Mouse (Mus musculus) adrenal gland (tissue): Measurements from ENCODE around the gene Ppfibp1.

Experiments
- intact Hi-C: fragments of 180-260 bp; cut with DNase I; formaldehyde crosslinking; loops from one replicate; pipeline ENCODE4 v1.15.1; 2025

Gene Ppfibp1

DNA sequence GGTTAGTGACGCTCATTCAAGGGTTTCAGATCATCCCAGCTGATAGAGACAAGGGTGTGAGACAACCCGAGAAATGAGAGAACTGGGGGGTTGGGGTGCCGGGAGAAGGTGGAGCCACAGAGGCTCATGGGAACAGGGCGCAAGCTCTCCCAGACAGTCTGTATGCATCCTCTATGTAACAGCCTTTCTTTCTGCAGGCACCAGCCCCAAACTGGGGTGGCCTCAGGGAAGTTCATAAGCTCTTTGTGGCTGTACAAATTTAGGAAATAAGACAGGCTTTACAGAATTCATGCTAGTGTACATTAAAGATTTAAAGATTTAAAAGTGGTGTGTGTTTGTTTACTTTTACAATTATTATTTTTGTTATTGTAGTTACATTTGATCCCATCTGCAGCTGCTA, 8.0 kb upstream of the Ppfibp1 start:
- intact Hi-C loops, result no loop called here

DNA sequence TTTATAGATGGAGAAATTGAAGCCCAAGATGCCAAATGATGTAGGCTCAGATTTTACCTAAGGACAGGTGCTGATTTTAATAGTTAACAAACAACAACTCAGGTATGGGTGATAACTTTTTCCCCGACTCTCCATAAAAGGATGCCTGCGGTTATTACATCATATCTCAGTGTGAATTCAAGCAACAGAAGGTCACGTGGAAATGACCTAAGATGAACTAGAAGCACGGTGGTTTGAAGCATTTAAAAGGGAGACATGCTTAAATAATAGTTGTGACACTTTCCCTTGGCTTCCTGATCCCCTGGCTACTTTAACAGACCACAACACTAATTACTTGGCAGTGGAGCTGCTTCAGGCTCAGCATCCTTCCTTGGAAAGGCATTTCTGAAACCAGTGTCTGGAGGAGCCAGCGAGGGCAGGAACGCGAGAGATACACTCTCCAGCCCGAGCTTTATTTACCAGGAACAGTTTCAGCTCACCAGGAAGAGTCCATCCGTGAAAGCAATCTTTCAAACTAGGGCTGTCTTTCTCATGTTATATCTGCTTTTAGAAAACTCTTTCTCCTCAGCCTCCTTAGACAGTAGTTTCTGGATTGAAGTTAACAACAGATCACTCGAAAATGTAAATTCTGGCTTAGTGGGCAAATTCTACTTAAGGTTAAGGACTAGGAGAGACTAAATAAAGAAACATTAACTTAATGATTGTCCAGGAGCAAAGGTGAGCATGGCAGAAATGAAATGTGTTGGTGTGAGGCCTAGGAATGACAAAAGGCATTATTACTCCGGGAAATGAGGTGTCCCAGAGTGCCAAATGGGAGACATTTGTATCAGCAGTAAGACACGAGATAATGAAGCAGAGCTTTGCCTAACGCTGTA, 6.2 kb upstream of the Ppfibp1 start:
- intact Hi-C loops, result no loop called here

GRCm38 (mm10) chr6:146883426-146883825, 4.9 kb upstream of the Ppfibp1 start:
- intact Hi-C loops, result no loop called here

DNA sequence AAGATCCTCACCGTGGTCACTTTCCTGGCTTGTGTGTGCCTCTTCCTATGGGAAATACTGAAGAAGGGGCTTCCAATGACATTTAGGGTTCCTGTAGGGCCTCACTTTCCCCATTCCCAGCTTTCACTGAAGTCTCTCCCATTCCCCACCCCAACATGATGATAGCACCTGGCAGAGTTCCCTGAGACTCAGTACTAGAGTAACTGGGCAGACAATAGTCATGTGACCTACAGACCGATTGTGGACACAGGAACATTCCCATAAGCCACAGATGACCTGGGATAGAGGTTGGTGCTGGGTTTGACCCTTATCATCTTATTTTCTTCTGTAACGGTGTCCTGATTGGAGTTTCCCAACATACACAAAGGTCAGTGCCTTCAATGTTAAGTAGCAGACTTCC, 4.1 kb upstream of the Ppfibp1 start:
- intact Hi-C loops, result no loop called here

GRCm38 (mm10) chr6:146884851-146885250, 3.4 kb upstream of the Ppfibp1 start:
- intact Hi-C loops, result loop anchor here (5.0 kb wide), 1 partner anchor 38 kb away; no protein-coding TSS in a partner anchor

DNA sequence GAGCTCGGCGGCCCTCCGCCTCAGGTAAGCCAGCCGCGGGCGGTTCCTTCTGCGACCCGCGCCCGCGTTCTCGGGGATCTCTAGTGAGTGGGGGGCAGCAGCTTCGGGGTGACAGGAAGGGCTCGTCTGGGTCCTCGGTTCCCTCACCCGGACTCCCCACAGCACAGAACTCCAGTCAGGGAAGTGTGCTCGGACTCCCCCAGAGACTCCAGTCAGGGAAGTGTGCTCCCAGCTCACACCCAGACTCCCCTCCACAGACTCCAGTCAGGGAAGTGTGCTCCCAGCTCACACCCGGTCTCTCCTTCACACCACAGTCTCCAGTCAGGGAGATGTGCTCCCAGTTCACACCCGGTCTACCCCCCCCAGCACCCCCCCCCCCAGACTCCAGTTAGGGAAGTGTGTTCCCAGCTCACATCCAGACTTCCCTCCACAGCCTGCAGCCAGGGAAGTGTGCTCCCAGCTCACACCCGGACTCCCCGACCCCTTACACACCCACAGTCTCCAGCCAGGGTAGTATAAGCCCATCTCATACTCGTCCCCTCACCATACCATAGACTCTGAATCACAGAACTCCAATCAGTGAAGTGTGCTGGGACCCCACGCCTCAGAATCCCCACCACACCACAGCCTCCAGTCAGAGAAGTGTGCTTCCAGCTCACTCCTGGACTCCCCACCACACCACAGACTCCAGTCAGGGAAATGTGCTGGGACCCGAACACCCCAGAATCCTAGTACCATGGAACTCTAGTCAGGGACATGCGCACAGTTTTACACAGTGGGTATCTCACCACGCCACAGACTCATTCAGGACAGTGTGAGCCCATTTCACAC, 588 bp downstream of the Ppfibp1 start:
- intact Hi-C loops, result loop anchor here (5.0 kb wide), 1 partner anchor 42 kb away; no protein-coding TSS in a partner anchor

DNA sequence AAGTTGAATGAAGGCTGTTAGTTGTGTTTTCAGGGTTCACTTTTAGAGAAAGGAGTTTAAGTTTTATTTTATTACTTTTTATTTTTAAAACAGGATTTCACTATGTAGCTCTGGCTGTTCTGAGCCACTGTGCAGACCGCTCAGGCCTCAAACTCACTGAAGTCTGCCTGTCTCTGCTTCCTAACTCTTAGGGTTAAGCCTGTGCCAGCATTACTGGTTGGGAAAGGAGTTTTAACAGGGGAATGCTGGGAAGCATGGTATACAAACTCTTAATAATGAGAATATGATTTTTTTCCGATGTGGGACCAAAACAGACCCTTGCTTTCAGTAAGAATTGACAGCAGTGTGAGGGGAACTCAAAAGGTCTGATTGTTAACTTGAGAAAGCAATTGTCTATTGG, 1.9 kb downstream of the Ppfibp1 start:
- intact Hi-C loops, result no loop called here

DNA sequence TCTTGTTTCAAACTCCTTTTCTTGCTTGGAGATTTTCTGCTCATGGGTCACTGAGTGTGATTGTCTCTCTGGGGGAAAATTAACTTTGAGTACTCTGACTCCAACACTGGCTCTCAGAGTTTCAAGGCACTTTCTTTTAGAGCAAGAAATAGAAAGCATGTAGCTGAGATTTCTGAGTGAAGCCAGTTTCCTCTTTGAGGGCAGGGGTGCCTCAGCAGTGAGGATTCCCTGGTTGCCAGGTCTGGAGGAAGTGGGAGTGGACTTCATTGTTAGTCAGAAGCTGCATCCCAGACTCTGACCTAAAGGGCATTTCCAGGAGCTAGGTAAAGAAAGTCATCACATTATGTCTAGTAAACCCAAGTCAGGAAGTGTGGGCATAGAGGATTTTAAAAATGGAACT, 2.3 kb downstream of the Ppfibp1 start:
- intact Hi-C loops, result no loop called here

DNA sequence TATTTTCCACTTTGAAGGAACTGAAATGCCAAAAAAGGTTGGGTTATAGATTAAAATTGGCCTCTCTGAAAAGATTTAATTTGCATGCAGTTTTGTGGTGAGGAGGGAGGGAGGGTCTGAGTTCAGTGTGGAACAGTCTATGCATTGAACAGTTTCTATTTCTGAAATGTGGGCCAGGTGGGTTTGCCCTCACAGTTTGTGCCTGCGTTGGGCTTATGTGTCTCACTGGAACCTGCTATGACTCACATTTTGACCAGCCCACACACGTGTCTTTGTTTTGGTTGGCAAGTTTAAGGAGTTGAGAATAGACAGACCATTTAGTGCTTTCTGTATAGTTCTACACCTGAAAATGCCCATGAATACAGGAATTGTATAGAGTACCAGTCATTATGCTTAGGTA, 5.6 kb downstream of the Ppfibp1 start:
- intact Hi-C loops, result no loop called here

- intact Hi-C loops, result no loop called here
Observed at GRCm38 (mm10) chr6:146898709-146899108, 10.4 kb downstream of the Ppfibp1 start.

- intact Hi-C loops, result no loop called here
Observed at GRCm38 (mm10) chr6:146899647-146900046, 11.4 kb downstream of the Ppfibp1 start.

DNA sequence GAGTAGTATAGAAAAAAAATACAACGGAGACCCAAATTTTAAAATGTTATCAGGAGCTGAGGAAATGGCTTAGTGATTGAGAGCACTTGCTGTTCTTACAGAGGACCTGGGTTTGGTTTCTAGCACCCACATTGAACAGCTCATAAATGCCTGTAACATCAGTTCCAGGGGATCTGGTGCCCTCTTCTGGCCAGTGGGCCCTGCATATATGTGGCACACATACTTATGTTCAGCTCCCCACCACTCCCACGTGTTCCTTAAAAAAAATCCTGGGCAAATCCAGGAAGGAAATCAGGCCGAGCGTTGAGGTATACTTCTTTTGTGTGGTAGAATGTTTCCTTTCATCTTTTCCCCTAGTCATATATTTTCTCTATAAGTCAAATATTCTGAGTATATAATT, 13.6 kb downstream of the Ppfibp1 start:
- intact Hi-C loops, result no loop called here

DNA sequence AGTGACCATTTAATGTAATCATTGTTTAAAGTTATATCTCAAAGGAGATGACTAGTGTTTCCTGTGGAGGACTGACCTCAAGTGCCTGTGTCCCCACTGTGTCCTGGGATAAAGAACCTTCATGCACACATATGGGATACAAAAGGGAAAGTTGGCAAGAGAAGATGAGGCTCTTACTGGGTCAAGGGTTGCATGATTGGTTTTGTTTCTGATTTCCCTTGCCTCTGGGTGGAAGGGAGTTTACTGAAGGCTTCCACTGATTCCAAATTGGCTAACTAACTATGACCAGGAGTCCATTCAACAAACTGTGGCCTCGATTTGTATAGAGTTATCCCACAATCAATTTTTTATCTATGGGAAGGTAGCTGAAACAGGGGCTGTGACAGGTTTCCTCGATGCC, 15.3 kb downstream of the Ppfibp1 start:
- intact Hi-C loops, result no loop called here

GRCm38 (mm10) chr6:146904707-146905106, 16.4 kb downstream of the Ppfibp1 start:
- intact Hi-C loops, result no loop called here

GRCm38 (mm10) chr6:146906000-146906786, 17.9 kb downstream of the Ppfibp1 start:
- intact Hi-C loops, result no loop called here

DNA sequence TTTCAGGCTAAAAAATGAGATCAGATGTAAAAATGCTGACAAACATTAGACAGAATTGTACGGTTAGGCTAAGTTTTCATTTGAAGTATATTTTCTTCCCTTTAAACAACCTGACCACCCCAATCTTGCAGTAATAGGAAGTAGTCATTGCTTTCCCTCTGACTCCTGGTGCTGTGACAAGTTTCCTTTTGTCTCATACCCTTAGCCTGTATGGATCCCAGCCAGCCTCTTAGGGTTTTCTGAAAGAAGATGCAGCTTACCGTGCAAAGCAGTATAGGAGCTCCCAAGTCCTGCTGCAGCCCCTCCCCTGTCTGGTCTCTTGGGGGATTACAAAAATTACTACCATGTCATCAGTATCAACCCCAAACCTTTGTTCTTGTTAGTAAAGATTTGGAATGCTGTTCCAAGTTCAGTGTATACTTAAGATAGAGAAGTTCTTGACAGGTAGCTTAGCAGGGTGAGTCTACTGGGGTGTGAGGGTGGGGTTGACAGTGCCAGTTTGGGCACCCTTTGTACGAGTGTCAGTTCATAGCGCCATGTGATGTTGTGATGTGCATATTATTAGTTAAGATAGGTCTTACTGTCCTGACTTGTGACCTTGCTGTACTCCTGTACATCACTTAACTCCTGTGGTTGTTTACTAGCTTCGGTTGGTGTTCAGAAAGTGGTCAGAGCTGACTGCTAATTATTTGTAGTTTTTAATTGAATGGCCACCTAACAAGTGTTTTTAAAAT, 18.9 kb downstream of the Ppfibp1 start:
- intact Hi-C loops, result no loop called here

DNA sequence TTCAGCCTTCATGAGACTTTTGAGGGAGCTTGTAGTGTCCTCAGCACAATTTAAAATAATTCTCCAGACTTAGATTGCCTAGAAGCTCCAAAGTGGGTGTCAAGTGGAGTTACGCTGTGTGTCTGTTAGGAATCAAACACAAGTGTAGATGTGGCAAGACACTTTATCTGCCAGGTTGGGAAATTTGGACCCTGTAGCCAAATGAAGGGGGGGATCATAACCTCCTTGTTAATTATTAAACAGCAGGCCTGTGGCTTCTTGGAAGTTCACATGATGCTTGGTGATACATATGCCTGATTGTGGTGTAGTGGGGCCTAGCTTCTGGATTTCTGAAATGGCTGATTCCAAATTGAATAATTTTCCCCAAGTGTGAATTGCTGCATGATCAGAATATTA, 19.5 kb downstream of the Ppfibp1 start:
- intact Hi-C loops, result no loop called here

DNA sequence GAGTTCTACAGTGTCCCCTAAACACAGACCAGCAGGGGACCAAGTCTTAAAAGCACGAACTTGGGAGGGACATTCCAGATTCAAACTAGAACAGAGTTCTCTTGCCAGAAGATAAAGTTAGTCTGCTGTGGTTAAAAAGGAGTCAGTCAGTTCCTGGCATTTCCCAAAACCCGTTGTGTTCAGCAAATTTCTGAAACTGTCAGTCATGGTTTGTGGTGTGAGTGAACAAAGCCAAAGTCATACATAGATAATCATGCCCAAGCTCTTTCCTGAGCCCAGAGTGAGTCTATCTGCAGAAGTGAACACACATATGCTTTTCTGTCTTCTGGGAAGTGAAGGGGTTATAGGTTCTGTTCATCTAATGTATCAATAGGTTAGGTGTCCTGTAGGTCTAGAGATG, 20.5 kb downstream of the Ppfibp1 start:
- intact Hi-C loops, result no loop called here

DNA sequence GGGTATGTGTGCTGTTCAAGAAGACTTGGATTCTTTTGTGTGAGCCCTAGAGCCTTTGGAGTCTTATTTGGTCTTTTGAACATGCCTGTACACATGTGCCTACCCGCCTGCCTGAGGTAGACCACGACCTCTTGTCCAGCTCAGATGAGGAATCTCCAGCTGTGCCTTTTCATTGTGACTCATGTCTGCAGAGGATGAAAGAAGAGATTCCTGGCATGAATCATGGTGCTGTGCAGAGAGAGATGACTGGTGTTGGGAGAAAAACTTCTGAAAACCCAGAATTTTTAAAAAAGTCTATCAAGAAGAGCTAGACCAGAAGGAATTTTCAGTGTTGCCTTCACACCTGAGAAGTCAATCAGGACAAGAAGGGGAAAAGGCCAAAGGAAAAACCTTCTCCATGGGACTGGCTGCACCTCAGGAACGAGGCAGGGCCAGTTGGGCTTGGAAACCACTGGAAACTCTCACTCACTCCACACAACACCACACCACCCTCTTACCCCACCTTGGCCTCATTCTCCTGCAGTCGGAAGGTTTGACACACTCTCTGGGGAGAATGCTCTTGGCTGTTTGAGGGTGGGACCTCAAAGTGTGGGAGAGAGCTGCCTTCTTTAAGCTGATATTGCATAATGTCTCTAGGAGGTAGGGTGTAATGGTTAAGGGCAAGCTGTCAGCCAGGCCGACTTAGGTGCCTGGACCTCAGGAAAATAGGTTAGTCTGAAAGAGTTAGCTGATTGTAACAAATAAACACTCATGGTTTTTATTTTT, 21.6 kb downstream of the Ppfibp1 start:
- intact Hi-C loops, result no loop called here

GRCm38 (mm10) chr6:146910801-146911200, 22.5 kb downstream of the Ppfibp1 start:
- intact Hi-C loops, result no loop called here
